Mouse (Mus musculus) heart, embryonic 14.5 days (tissue): ENCODE data around the gene Osbpl8. TPM values are rescaled to one million over a fixed set of nuclear protein-coding genes. Genes with fewer than 3 reads are reported as not detected.
A peak's percentile ranks its signal among the peaks of the same experiment; 100 is the strongest.

Experiments
- ATAC-seq: fragments of 200-750 bp; cut with Nextera tagmentation; 2 replicates; pipeline ENCODE4 v1.8.0; 2017; ENCODE audit warnings: low read depth, moderate TSS enrichment; ENCODE audit not compliant: insufficient number of reproducible peaks, insufficient read depth, low FRiP score
- H3K27ac ChIP-seq, 2 experiments: fragments of 200-500 bp in 1 of 2; fragments of 300-500 bp in 1 of 2; sonication (generic) in 1 of 2; replicated peaks in 1 of 2; 2 replicates each; pipeline ENCODE4 v1.5.1; 2012 to 2014; ENCODE audit warnings: low read depth in 2 of 2, low read length in 2 of 2, control low read depth in 1 of 2, mild to moderate bottlenecking in 1 of 2, mixed read lengths in 1 of 2; ENCODE audit not compliant: control insufficient read depth in 1 of 2, insufficient read depth in 1 of 2
- H3K27me3 ChIP-seq: fragments of 300-500 bp; sonication (generic); 2 replicates; pipeline ENCODE4 v1.6.1; 2014; ENCODE audit warnings: mild to moderate bottlenecking, low read length, control low read depth; ENCODE audit not compliant: control insufficient read depth, insufficient read depth
- H3K36me3 ChIP-seq: fragments of 300-500 bp; sonication (generic); 2 replicates; pipeline ENCODE4 v1.6.1; 2014; ENCODE audit warnings: mild to moderate bottlenecking, control low read depth, low read length, mixed read lengths; ENCODE audit not compliant: control insufficient read depth, insufficient read depth
- H3K4me1 ChIP-seq, 2 experiments: fragments of 200-500 bp in 1 of 2; fragments of 300-500 bp in 1 of 2; sonication (generic) in 1 of 2; 2 replicates each; pipeline ENCODE4 v1.6.1; 2012 to 2014; ENCODE audit warnings: low read length in 2 of 2, control low read depth in 1 of 2, mixed read lengths in 1 of 2; ENCODE audit not compliant: control insufficient read depth in 2 of 2, insufficient read depth in 2 of 2
- H3K4me2 ChIP-seq: fragments of 300-500 bp; sonication (generic); 2 replicates; pipeline ENCODE4 v1.6.1; 2014; ENCODE audit warnings: mild to moderate bottlenecking, low read length
- H3K4me3 ChIP-seq, 2 experiments: fragments of 200-500 bp in 1 of 2; fragments of 300-500 bp in 1 of 2; sonication (generic) in 1 of 2; 2 replicates each; pipeline ENCODE4 v1.5.1; 2012 to 2014; ENCODE audit warnings: low read length in 2 of 2, mild to moderate bottlenecking in 2 of 2, control low read depth in 1 of 2, low read depth in 1 of 2, moderate library complexity in 1 of 2; ENCODE audit not compliant: control insufficient read depth in 1 of 2, insufficient read depth in 1 of 2
- H3K9ac ChIP-seq: fragments of 300-500 bp; sonication (generic); 2 replicates; pipeline ENCODE4 v1.6.1; 2014; ENCODE audit warnings: mild to moderate bottlenecking, low read length
- H3K9me3 ChIP-seq: fragments of 300-500 bp; sonication (generic); 2 replicates; pipeline ENCODE4 v1.6.1; 2016; ENCODE audit warnings: low read length, control low read depth; ENCODE audit not compliant: control insufficient read depth
- WGBS: fragments of 180-500 bp; shearing (Covaris S2); extraction: QIAGEN DNeasy Blood & Tissue Kit; methylation state at CpG from one replicate; pipeline ENCODE4 v1.1.7; 2014; 5-methylcytosine and 5-hydroxymethylcytosine counted together
- polyA plus RNA-seq: library from polyadenylated mRNA; unstranded; fragments of >200 nt; fragmentation: Nextera tagmentation; extraction: Ambion mirVana; gene quantifications from 2 replicates; pipeline ENCODE4 v1.2.1, GENCODE M21; 2014

The Osbpl8 gene
- polyA plus RNA-seq, 1 experiment from 2014 or later: 43.9 TPM

- WGBS: 71% methylated on average over 4 of the region's 4 CpGs
- no peak overlapping the region for H3K4me3 ChIP-seq
- no peaks in the 10 kb centered on the region for H3K9me3 ChIP-seq
- H3K9ac ChIP-seq: no peak overlapping the region
- no peaks in the 10 kb centered on the region for H3K27me3 ChIP-seq
- ATAC-seq: no peak
- H3K27ac ChIP-seq: no peak overlapping the region
- no peak overlapping the region for H3K4me2 ChIP-seq
- no peaks in the 10 kb centered on the region; the same call in 1 of the 2 replicates for H3K36me3 ChIP-seq
- peaks cover 0 to 20% of the 10 kb centered on the region in 2 experiments; a peak in 3 of 4 replicates for H3K4me1 ChIP-seq
Observed at GRCm38 (mm10) chr10:111247609-111248008, 83.1 kb downstream of the Osbpl8 start.

GRCm38 (mm10) chr10:111248177-111248576 lies 83.6 kb downstream of the Osbpl8 start:
- H3K36me3 ChIP-seq: no peaks in the 10 kb centered on the region; the same call in 1 of the 2 replicates
- H3K27me3 ChIP-seq: no peaks in the 10 kb centered on the region
- ATAC-seq: no peak
- no peak overlapping the region for H3K4me3 ChIP-seq
- no peak overlapping the region for H3K9ac ChIP-seq
- no peaks in the 10 kb centered on the region for H3K9me3 ChIP-seq
- H3K4me2 ChIP-seq: 0 out of 2 replicates have a peak overlapping the region, but pooled peaks have one; percentile 6
- peaks cover 0 to 20% of the 10 kb centered on the region in 2 experiments; a peak in 3 of 4 replicates for H3K4me1 ChIP-seq
- WGBS: 59% methylated on average over 6 of the region's 6 CpGs
- no peak overlapping the region for H3K27ac ChIP-seq

GRCm38 (mm10) chr10:111250192-111250591 lies 85.6 kb downstream of the Osbpl8 start:
- peaks cover 0 to 16% of the 10 kb centered on the region in 2 experiments; a peak in 2 of 4 replicates for H3K4me1 ChIP-seq
- no peak overlapping the region for H3K9ac ChIP-seq
- H3K27me3 ChIP-seq: no peaks in the 10 kb centered on the region
- no peak overlapping the region for H3K4me2 ChIP-seq
- no peak overlapping the region for H3K27ac ChIP-seq
- ATAC-seq: no peak
- H3K36me3 ChIP-seq: no peaks in the 10 kb centered on the region; the same call in none of the 2 replicates
- WGBS: 86% methylated on average over 4 of the region's 4 CpGs
- H3K9me3 ChIP-seq: no peaks in the 10 kb centered on the region
- no peak overlapping the region for H3K4me3 ChIP-seq

- peaks cover 11% of the 10 kb centered on the region for H3K36me3 ChIP-seq
- no peaks in the 10 kb centered on the region for H3K9me3 ChIP-seq
Observed at GRCm38 (mm10) chr10:111251666-111252065, 87.1 kb downstream of the Osbpl8 start.

GRCm38 (mm10) chr10:111255228-111255627 lies 90.7 kb downstream of the Osbpl8 start:
- H3K27me3 ChIP-seq: no peaks in the 10 kb centered on the region
- no peak overlapping the region for H3K4me2 ChIP-seq
- H3K4me3 ChIP-seq: no peak overlapping the region
- no peak for ATAC-seq
- H3K4me1 ChIP-seq: no peaks in the 10 kb centered on the region
- H3K9ac ChIP-seq: no peak overlapping the region
- no peaks in the 10 kb centered on the region for H3K9me3 ChIP-seq
- H3K27ac ChIP-seq: no peak overlapping the region
- peaks cover 33% of the 10 kb centered on the region for H3K36me3 ChIP-seq
- 92% methylated on average over 6 of the region's 6 CpGs for WGBS

More at GRCm38 (mm10) chr10:111251666-111252065, 87.1 kb downstream of the Osbpl8 start:
- no peak overlapping the region for H3K9ac ChIP-seq
- no peak overlapping the region for H3K4me2 ChIP-seq
- H3K4me1 ChIP-seq: peaks cover 0 to 16% of the 10 kb centered on the region in 2 experiments; a peak in 2 of 4 replicates
- H3K27ac ChIP-seq: no peak overlapping the region
- no peak for ATAC-seq
- H3K27me3 ChIP-seq: no peaks in the 10 kb centered on the region
- WGBS: 50% methylated on average over 5 of the region's 5 CpGs
- no peak overlapping the region for H3K4me3 ChIP-seq

- 88% methylated on average over 3 of the region's 3 CpGs for WGBS
- H3K36me3 ChIP-seq: peaks cover 33% of the 10 kb centered on the region
- no peak overlapping the region for H3K9ac ChIP-seq
- no peak overlapping the region for H3K4me3 ChIP-seq
- H3K4me2 ChIP-seq: no peak overlapping the region
- no peaks in the 10 kb centered on the region for H3K27me3 ChIP-seq
- no peaks in the 10 kb centered on the region for H3K9me3 ChIP-seq
- no peak overlapping the region for H3K27ac ChIP-seq
- ATAC-seq: no peak
- H3K4me1 ChIP-seq: peaks cover 0 to 5% of the 10 kb centered on the region in 2 experiments; a peak in 1 of 4 replicates
Observed at GRCm38 (mm10) chr10:111256156-111256555, 91.6 kb downstream of the Osbpl8 start.

- H3K4me3 ChIP-seq: no peak overlapping the region
- no peak for ATAC-seq
- no peaks in the 10 kb centered on the region for H3K9me3 ChIP-seq
- H3K36me3 ChIP-seq: peaks cover 33% of the 10 kb centered on the region
- no peak overlapping the region for H3K4me2 ChIP-seq
- peaks cover 0 to 11% of the 10 kb centered on the region in 2 experiments; a peak in 1 of 4 replicates for H3K4me1 ChIP-seq
- no peak overlapping the region for H3K27ac ChIP-seq
- no peak overlapping the region for H3K9ac ChIP-seq
- no peaks in the 10 kb centered on the region for H3K27me3 ChIP-seq
- 84% methylated on average over 3 of the region's 3 CpGs for WGBS
Observed at GRCm38 (mm10) chr10:111257358-111257757, 92.8 kb downstream of the Osbpl8 start.

GRCm38 (mm10) chr10:111258256-111258655 lies 93.7 kb downstream of the Osbpl8 start:
- ATAC-seq: no peak
- 89% methylated on average over 3 of the region's 3 CpGs for WGBS

More at GRCm38 (mm10) chr10:111258256-111258655, 93.7 kb downstream of the Osbpl8 start:
- Histone ChIP-seq H3K36me3 (peaks cover 33% of the 10 kb centered on the region), H3K27me3 (no peaks in the 10 kb centered on the region), H3K4me1 (peaks cover 0 to 11% of the 10 kb centered on the region in 2 experiments; a peak in 1 of 4 replicates), H3K9me3 (no peaks in the 10 kb centered on the region), H3K4me3 (no peak overlapping the region), H3K4me2 (no peak overlapping the region), H3K9ac (no peak overlapping the region), H3K27ac (no peak overlapping the region)
